Mouse (Mus musculus) natural killer cell, adult 2 months (primary cell): ENCODE measurements around the gene Dlx2.

ENCODE experiments used
- DNase-seq, 2 experiments: peaks; one replicate each; pipeline ENCODE4 v3.0.0; 2022; ENCODE audit warnings: low spot score in 2 of 2

The Dlx2 gene

DNA sequence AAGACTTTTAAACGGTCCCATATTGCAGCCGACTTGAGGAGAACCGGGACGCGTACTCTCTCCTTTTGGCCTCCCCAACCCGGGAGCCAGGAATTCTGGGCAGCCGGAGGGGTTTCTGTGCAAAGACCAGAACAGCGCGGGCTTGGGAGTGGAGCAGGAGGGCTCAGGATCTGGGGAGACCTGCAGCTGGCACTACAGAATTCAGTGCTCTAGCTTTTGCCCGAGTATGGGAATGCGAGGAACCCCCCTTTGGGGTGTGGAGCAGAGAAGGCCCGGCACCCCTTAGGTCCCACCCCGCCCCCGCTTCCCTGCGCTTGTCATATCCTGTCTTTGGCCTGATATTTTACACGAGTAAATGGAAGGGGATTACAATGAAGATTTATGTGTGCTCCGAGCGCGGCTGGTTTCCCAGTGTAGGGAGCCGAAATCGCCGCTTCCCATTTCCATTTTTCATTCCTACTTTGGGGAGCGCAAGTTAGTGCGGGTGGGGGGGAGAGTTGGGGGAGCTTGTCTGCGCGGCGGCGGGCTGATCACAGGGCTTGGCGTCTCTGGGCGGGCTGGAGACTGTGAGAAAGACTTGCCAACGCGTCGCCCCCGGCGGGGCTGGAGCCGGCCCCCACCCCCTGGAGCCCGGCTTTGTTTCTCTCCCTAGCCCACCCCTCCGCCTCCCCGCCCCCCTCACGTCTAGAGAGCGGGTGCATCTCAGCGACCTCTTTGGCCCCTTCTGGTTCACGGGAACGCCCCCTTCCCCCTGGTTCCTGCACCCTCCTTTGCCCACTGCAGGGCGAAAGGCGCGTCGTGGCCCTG is 5.7 kb downstream of the Dlx2 start:
- DNase-seq = no peak

DNA sequence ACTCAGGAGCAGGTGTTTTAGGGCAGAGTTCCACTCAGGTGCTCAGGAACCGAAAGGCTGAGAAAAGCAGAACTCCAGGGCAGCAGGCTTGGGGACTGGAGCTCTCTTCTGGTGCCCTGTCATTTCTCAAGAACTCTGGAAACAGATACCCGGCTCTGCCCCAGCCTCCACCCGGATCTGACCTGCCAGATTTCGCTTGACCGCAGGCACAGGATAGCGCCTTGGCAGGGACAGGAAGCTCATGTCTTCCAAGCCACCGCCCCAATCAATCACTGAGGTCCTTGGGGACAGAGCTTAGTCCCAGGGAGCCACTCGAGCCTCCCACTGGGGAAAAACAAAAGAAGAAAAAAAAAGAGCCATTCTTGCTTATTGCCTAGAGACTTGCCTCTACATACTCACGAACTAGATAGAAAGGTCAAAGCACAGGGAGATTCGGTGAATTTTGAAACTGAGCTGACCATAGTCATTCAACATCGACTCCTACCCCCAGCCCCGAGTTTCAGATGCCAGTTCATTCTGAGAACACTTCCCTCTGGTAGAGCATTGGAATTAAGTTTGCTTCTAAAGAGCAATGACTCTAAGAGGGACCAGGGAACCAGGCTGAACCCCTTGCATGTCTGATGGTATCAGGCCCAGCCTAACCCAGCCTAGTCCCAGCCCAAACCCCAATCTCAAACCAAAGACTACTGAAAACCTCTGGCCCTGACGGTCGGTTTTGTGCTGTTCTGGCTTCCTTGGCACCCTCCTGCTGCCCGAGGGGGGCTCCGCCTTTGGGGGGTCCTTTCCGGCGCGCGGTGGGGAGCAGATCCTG is 12.1 kb downstream of the Dlx2 start:
- no peak for DNase-seq

DNA sequence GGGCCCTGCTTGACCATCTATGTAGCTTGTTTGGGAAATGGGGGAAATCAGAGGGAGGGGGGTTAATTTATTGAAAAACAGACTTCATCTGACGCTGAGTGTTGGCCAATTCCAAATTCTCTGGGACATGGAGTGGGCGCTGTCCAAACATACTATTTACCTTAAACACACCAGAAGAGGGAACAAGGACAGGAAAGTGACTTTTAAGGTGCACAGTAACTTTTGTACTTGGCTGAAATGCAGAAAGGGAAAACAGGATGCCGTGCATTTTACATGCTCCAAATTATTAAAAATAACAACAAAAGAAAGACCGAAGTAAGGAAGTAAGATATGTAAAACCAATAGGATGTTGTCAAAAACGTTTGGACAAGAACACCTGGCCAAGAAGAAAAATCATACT is 13.5 kb downstream of the Dlx2 start:
- no peak for DNase-seq

DNA sequence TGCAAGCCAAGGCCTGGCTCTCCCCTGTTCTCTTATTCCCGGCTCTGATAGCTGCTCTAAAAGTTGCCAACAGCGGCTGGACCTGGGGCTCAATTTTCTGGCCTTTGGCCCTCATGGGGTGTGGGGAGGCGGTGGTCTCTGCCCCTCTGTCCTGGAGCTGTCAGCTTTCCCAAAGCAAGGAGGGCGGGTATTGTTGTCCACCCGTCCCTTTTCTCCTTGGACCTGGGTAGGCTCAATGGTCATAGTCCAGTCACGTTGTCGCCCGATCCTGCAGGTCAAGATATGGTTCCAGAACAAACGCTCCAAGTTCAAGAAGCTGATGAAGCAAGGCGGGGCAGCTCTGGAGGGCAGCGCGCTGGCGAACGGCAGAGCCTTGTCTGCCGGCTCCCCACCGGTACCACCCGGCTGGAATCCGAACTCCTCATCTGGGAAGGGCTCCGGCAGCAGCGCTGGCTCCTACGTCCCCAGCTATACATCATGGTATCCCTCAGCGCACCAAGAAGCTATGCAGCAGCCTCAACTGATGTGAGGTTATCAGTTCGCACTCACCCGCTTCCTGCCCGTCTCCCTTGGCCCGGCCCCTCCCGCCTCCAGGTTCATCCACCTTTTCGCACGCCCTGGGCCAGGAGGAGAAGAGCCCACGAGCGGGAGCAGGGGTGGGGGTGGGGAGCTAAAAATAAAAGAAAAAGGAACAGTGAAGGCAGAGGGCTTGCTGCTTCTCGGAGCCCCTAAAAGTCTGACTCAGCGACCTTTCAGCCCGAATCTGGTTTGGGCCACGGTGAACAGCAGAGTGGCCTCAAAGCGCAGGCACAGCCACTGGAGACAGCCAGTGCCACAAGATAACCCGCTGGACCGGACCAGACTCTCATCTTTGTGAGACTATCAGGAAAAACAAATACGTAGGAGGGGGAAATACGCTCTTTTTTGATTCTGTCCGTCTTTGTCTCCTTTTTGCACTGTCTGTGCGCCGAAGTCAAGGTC is 14.3 kb downstream of the Dlx2 start:
- DNase-seq = no peak

DNA sequence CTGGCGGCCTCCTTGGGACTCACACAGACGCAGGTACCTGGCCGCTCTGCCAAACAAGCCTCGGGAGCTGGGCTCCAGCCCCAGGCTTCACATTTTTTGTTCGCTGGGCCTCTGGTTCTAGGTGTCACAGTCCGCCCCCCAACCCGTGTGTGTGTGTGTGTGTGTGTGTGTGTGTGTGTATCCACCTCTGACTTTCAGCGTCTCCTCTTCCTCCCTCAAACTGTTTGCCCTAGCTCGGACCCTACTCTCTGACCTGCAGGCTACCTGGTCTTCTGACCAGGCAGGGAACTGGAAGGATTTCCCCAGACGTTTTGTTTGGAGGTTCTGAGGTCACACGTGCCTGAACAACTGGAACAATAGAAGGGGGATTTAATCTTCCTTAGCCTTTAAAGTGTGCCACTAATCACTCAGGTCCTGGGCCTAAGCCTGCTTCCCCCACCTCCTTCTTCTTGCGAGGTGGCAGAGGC is 15.4 kb downstream of the Dlx2 start:
- no peak for DNase-seq

DNA sequence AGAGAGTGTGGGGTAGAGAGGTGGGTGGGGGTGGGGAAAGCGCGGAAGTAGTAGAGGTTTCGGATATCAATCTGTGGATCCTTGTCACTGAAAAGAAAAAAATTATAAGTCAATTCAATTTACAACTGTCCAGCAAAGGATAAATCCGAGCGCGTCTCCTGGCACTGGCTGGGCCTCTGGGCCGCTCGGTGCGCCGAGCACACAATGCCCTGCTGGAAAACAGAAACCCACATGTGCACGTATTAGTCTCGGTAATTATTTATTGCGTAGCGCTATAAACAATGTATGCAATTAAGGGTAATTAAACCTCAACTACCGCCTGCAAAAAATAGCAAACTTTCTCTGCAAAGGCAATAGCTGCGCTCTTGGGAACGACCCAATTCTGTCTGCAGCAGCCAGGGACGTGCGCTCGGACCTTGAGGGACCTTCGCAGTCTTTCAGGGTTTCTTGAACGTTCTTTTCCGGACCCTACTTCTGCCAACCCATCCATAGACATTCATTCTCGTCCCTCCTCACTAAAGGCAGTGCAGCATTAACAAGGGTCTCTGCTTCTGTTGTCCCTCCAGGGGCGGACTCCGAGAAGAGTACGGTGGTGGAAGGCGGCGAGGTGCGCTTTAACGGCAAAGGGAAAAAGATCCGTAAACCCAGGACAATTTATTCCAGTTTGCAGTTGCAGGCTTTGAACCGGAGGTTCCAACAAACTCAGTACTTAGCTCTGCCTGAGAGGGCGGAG is 16.0 kb downstream of the Dlx2 start:
- no peak for DNase-seq

DNA sequence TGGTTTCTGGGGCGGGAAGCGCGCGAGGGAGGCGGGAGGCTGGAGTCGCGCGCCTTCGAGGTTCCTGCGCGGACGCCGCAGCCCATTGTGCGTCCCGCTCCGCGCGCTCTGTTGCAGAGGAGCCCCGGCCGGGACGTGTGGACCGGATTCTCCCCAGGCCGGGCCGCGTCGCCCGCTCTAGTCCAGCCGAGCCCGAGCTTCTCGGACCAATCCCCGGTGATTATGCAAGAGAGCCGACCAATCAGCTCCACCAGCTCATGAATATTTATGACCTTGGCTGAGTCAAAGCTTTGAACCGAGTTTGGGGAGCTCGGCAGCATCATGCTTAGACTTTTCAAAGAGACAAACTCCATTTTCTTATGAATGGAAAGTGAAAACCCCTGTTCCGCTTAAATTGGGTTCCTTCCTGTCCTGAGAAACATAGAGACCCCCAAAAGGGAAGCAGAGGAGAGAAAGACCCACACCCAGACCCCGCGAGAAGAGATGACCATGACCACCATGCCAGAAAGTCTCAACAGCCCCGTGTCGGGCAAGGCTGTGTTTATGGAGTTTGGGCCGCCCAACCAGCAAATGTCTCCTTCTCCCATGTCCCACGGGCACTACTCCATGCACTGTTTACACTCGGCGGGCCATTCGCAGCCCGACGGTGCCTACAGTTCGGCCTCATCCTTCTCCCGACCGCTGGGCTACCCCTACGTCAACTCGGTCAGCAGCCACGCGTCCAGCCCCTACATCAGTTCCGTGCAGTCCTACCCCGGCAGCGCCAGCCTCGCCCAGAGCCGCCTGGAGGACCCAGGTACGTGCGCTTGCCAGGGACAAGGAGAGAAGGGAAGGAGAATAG is 16.8 kb downstream of the Dlx2 start:
- no peak for DNase-seq

DNA sequence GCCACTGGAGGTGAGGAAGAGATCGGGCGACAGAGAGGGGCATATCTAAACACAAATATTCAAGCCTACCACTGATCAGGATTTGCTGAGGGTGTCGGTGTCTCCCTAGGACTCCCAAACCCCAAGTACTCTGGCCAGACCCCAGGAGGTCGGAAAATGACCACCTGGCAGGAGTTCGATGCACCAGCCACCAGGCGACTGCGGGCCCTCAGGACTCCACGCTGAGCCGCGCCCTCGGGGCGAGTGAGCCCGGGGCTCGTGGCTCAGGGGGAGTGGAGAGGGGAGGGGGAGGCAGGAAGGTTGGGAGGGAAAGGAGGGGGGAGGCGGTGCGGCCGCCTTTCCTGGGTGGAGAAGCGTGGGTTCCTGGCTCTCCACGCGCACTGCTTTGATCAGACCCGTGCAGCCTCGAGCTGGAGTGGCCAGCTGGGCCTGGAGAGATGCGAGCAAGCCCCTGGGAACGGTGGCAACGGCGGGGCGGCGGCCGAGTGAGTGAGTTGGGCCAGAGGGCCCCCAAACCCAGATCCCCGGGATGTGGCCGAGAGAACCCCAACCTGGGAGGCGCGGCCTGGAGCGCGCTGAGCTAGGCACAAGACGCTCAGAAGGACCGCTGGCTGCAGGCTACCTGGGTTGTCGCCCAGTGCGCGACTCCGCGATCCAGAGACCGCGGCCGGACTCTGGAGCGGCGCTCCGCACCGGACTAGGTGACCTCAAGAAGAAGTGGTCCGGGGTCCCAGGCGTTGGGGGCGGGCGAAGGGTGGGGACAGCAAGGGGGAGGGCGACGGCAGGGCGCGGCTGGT is 17.6 kb downstream of the Dlx2 start:
- no peak for DNase-seq

DNA sequence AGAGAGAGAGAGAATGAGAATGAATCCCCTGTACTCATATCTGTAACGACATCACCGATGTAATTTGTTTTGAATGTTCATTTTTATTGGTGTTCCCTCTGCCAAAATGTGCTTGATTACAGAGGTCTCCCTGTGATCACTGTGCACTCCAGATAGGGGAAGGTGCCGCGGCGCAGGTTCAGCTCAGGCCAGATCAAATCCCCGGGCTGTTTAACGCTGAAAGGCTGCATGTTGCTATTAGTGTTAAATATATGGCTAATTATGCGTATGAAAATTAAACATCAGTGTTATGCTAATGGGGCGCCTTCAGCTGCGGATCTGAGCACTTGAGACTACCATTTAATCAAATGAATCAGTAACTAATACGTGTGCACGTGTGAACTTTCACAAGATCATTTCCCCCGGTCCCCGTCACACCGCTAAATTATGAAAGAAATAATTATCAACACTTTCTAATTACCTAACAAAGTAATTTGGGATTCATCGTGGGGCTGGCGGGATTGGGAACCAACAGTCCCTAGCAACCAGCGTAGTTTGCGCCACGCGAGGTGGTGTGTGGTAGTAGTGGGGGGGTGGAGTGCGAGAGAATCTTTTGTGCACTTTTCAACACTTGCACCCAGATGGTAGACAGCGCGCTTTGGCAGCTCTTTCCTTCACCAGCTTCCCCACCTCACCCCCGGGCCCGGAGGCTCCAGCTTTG is 18.4 kb downstream of the Dlx2 start, which contains the start of gene Dlx1:
Gene Dlx1, plus strand, starts transcription at position 100 of the 700 bp plus-strand sequence.
- no peak for DNase-seq

DNA sequence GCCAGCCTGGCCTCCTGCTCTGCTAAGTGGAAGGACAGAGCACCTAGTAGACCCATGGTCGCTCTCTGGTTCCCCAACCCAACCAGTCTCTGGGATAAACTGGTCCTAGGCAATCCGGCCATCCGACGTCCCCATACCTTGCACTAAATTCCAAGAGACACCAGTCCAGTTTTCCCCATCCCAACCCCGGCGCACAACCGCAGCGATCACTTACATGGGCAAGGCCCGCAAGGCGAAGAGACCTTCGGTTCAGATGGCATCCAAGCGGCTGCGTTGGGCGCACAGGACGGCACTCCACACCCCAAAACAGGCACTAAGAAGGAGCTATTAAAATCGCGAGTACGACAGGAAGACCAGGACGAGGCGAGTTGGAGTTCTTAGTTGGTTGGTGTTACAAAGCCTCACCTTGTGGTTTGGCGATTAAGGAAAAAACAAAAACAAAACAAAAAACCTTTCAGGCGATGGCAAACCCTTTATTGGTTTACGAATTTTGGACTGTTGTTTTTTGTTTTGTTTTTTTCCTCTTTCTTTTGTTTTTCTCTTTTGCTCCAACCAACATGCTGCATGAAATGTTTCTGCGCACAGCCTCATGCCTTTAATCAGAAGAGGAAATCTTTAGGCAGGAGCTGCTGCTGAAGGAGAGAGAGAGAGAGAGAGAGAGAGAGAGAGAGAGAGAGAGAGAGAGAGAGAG is 19.1 kb downstream of the Dlx2 start:
- DNase-seq = no peak

DNA sequence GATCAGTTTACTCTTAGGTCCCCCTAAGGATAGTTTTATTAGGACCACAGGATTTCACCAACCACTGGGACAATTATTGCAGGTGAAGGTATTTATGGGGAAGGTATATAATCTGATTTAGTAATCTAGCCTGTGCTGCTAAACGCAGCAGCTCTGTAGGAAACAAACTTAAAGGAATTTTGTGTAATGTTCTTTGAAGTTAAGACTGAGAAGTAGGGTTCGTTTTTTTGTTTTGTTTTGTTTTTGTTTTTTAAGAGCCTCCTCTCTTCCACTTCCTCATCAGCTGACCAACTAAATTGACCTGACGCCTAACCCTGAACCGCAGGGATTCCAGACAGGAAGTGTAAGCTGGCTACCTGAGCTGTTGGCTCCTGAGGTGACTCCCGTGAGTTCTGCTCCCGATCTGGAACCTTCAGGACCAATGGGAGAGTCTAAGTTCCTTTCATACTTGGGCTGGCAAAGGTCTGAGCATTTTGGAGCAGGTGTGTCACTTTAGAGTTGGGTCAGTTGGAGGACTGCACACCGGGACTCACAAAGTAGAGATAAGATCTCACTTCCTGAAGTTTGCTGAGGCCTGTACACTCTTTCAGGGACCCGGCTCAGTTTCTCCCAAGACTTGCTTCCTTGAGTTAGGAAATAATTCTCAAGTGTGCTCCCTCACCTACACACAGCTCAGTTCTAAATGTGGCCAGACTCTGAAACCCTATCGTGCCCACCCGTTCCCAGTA is 19.8 kb downstream of the Dlx2 start:
- no peak for DNase-seq

DNA sequence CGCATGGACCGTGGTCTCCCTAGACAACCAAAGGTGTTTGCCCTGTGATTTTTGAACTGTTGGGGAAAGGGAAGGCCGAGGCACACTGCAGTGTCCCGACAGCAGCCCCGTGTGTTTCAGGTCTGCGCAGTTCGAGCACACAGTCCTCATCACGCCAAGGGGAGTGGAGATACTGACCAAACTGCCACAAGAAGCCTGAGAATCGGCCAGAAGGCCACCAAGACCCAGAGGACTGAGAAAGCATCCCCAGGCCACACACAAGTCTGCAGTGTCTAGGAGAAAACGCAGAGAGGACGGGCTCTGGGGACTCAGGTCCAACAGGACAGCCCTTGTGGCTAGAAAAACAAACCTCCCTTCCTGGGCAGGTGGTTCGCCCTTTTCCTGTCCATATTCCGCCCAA is 21.8 kb downstream of the Dlx2 start:
- no peak for DNase-seq

DNA sequence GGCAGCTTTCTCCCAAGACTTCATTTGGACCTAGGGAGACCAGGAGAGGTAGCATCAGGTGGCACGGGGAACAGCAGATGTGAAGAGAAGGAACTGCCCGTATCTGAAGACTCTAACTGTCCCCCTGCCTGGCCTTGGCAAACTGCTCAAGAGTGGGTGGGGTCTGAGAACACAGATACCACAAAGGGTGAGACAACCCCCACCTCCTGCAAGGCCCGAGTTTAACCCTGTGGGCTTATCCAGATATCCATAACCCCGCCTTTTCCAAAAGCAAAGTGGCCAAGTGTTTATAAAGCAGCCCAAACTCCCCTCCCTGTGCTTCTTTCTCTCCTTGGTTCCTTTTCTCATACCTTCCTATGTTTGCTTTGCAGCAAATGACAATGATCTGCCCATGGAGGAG is 23.1 kb downstream of the Dlx2 start:
- no peak for DNase-seq

DNA sequence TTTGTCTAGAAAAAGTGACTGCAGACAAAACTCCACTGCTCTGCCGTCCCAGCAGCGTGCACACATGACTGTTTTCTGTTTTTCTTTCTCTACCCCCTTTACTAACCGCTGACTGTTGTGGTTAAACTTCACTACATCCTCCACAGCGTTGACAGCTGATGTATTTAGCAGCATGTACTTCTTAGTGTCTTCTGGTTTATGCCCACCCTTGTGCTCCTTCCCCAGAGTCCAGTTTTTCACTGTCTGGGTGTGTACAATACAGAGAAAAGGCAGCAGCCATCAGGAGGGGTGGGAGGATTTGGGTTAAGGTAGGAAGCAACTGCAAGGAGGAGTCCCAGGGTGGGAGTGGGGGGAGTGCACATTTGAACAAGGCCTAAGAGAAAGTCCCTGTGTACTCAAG is 23.7 kb downstream of the Dlx2 start:
- DNase-seq = no peak

DNA sequence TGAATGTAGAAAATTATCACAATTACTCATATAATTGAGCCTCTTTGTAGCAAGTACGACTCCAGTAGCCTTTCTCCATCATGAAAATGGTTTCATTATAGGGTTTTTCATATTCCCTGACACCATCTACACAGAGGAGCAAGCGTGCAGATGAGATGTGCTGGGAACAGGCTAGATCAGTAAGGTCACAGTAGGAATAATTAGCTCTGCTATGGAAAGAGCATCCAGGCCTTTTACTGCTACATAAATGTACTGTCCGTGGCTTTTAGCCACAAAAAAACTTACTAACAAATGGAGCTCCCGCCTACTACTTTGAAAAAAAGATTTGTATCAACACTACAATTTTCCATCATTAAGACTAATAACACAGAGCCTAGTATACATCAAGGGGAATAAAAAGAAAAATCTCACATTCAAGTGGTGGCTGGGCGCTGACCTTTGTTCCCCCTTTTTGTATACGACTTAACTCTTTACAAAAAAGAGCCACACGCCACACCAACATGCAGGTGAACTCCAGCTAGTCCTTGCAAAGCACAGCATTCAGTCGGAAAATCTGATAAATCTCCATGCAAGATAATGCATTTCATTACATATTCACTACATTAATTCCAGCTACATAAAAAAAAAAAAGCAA is 29.0 kb downstream of the Dlx2 start:
- DNase-seq = no peak

DNA sequence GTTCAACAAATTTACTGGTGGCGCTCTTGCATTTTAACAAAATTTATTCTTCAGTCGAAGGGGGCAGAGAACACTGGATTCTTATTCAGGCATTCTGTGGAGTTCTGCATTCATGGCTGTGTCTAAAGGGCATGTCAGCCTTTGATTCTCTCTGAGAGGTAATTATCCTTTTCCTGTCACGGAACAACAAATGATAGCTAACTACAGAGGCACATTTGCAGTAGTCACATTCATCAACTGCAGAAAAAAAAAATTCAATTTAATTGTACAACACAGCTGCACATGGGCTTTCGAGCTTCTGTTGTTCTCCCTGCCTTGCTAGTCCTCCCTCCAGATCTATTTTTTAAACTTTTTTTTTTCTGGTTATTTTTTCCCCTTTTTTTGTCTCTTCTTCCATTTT is 29.6 kb downstream of the Dlx2 start:
- DNase-seq = no peak

DNA sequence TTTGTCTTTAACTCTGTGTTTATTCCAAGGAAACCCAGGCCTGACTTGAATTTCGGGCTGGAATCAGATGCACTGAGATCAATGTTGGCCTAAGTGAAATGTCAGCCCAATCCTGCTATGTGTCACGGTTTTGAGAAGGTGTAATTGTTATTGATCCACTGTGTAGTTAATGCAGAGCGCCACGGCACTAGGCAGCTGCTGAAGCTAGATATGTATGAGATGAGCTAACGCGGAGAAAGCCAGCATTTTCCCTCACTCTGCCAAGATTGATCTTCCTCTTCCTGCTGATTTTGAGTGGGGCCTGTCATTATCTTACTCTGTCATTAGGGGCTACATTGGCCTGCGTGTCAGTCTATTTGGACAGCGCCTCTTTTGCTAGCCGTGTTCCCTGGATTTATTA is 34.2 kb downstream of the Dlx2 start:
- DNase-seq = no peak
